Mouse (Mus musculus): ENCODE data around the gene Eif2ak3.

GRCm38 (mm10) chr6:70912396-70912765 lies 68.1 kb downstream of the Eif2ak3 start:
- TF ChIP-seq MYOG (IDR thresholded peaks at IDR 0.05; ENCODE audit: control insufficient read depth in 1 of 3, insufficient read depth in 1 of 3, insufficient read length in 2 of 3, low read depth in 2 of 3) (no peak), POLR2A (IDR thresholded peaks at IDR 0.05; ENCODE audit: insufficient read length, low read depth) (no peak), POLR2AphosphoS2 (IDR thresholded peaks at IDR 0.05; ENCODE audit: insufficient read length, low read depth) (no peak), USF1 (IDR thresholded peaks at IDR 0.05; ENCODE audit: low read depth) (no peak), REST (IDR thresholded peaks at IDR 0.05; ENCODE audit: insufficient read depth, insufficient read length) (no peak), MYOD1 (IDR thresholded peaks at IDR 0.05; ENCODE audit: control insufficient read depth in 1 of 3, insufficient read length in 2 of 3, low read depth in 2 of 3) (no peak), E2F4 (IDR thresholded peaks at IDR 0.05; ENCODE audit: insufficient read depth) (no peak)

Measured in myocyte (in vitro differentiated cells).